Mouse (Mus musculus) embryo, embryonic 11.5 days (tissue): ENCODE data around the gene Stx11.

Experiments used
- DNase-seq: peaks from one replicate; pipeline ENCODE4 v3.0.0-alpha.2; 2012; ENCODE audit warnings: low read depth, low spot score

The Stx11 gene

GRCm38 (mm10) chr10:12915826-12916225, 48.3 kb downstream of the Stx11 start:
- no peak for DNase-seq

GRCm38 (mm10) chr10:12914203-12914602, 49.9 kb downstream of the Stx11 start:
- no peak for DNase-seq

GRCm38 (mm10) chr10:12911981-12912530, 52.0 kb downstream of the Stx11 start:
- no peak for DNase-seq

- DNase-seq, result no peak
Measured at GRCm38 (mm10) chr10:12911451-12911850, 52.6 kb downstream of the Stx11 start.

GRCm38 (mm10) chr10:12909891-12910290, 54.2 kb downstream of the Stx11 start:
- DNase-seq, result no peak

- DNase-seq, result no peak
Measured at GRCm38 (mm10) chr10:12909179-12909578, 54.9 kb downstream of the Stx11 start.

GRCm38 (mm10) chr10:12904140-12904528, 60.0 kb downstream of the Stx11 start:
- DNase-seq, result no peak

- no peak for DNase-seq
Measured at GRCm38 (mm10) chr10:12903440-12904139, 60.5 kb downstream of the Stx11 start.

- no peak for DNase-seq
Measured at GRCm38 (mm10) chr10:12899901-12900300, 64.2 kb downstream of the Stx11 start.

- no peak for DNase-seq
Measured at GRCm38 (mm10) chr10:12893339-12893738, 70.8 kb downstream of the Stx11 start.

GRCm38 (mm10) chr10:12888373-12888772, 75.7 kb downstream of the Stx11 start:
- no peak for DNase-seq
